Mouse (Mus musculus) frontal cortex, adult (tissue): ENCODE measurements around the gene Pmf1.

Experiments used
- ATAC-seq: cut with Nextera tagmentation; 2 replicates; pipeline ENCODE4 v1.9.2; 2017; ENCODE audit warnings: mild to moderate bottlenecking, moderate library complexity, mixed read lengths; ENCODE audit not compliant: low TSS enrichment

Gene Pmf1

DNA sequence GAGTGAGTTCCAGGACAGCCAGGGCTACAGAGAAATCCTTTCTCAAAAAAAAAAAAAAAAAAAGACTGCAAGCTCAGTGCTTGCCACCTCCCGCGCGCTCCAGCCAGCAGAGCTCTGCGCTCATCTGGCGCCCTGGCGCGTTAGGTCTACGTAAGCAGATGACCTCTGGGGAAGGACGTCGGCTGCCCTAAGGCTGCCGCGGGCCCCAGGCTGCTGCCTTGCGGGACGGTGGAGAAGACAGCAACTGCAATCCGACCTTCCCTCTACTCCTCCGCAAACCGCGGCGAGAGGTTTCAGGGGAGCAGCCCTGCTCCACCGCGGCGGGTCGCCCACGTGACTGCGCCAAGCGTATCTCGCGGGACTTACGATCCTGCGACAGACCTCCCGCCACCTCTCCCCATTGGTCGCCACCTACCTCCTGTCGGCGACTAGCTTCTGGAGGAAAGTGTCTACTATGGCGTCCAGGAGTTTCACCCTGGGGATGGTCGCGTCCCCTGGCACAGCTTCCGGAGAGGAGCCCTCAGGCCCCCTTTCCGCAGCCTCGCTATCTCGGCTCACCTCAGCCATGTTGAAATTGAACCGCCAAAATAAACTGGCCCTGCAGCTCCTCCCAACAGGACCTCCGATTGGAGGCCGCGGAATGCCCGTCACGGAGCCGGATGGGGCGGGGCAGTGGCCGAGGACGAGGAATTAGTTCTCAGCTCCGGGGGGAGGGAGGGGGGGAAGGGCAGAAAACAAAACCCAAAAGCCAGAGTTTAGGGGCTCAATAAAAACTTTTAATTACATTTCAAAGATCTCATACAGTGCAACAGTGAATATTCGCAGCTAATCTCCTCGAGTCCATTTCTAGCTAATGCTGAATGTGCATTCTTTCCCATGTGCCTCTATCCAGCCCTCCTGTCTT, at the start of gene Pmf1:
Gene Pmf1 (minus strand): TSS at position 591 of the 904 bp plus-strand sequence.
- ATAC-seq, result peak; percentile 81

DNA sequence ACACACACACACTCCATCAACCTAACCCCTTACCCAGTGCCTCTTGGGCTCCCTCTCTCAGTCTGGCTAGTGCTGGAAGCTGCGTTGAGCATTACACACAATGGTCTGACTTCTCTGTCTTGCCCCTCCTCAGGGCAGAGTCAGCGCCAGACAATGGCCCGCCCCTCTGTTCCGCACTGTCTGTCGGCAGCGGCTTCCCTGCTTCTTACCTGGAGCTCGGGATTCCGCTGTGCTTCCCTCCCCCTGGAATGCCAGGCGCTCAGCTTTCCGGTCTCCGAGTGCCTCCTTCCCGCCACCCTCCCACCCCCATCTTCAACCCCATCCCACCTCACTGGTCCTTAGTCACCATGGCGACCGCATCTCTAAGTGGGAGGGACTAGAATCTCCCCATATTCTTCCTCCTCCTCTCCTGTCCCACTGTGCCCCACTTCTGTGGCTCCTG, 48.7 kb upstream of the Pmf1 start:
- ATAC-seq, result peak; percentile 73

DNA sequence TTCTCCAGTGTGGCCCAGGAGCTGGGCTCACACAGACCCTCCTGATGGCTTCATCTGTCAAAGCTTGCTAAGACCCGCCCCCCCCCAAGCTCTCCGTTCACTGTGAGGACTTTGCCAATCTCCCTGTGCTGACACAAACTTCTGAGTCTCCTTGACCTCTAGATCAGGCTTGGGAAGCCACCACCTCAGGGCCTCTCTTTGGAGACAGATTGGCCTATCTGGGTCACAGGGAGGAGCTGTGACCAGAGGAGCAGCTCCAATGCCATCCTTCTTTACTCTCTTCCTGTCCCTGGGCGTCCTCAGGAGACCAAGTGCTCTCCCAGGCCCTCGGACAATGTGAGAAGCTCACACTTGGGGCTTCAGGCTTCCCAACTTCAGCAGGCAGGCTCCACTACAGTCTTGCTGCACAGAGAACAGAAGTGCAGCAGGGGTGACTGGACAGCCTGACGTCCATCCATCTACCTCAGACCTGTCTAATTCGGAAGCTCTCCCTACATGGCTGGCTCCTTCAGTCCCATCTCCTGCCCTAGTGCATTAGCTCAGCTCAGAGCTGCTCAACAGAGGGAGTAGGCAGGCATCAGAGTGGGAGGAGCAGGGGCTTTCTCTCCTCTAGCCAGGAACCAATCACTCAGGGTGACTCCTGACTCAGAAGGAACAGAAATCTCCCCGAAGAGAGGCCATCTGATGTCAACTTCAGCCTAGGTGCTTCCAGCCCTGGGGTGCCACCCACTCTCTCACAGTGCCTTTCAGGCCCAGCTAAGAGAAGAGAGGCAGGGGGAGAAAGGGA, 46.8 kb upstream of the Pmf1 start:
- ATAC-seq, result 0 out of 2 replicates have a peak, but pooled peaks have one; percentile 45

DNA sequence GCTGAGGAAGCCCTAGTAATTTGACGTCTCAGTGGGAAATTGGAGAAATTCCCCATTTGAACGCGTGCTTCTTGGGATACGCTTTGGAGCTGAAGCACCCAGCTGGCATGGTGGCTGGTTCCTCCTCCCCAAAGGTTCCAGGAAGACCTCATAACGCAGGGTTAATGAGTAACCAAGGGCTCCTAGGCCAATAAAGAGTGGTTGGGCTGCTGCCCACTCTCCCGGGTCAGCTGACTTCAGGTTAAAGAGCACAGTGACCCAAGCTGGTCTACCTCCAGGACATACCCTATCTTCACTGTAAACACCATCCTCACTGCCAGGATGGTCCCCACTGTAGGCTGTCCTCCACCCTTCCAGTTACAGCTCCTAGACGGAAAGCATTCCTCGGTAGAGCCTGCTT, 46.2 kb upstream of the Pmf1 start:
- no peak for ATAC-seq

DNA sequence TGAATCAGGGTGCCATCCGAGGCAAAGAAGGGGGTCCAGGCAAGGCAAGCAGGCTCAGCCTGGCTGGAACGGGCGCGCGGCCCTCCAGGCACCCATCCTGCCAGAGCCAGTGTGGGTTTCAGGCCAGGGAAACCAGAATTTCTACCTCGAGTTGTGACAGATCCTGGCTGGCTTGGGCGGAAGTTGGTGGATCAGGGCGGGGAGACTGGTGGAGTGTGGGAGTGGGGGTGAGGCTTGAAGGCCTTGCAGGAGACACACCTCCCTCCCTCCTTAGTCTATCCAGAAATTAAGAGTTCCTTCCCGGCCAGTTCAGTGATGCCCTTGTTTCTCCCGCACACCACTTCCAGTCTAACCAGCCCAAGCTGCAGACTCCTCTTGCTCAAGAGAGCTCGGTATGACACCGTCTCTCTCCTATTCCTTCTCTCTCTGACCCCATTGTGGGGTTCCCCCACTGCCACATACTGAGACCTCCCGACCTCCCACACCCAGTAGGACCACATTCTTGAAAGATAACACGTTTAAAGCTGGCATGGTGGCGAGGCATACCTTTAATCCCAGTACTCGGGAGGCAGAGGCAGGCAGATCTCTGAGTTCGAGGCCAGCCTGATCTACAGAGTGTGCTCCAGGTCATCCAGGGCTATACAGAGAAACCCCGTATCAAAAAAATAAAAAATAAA, 45.6 kb upstream of the Pmf1 start:
- ATAC-seq, result no peak

DNA sequence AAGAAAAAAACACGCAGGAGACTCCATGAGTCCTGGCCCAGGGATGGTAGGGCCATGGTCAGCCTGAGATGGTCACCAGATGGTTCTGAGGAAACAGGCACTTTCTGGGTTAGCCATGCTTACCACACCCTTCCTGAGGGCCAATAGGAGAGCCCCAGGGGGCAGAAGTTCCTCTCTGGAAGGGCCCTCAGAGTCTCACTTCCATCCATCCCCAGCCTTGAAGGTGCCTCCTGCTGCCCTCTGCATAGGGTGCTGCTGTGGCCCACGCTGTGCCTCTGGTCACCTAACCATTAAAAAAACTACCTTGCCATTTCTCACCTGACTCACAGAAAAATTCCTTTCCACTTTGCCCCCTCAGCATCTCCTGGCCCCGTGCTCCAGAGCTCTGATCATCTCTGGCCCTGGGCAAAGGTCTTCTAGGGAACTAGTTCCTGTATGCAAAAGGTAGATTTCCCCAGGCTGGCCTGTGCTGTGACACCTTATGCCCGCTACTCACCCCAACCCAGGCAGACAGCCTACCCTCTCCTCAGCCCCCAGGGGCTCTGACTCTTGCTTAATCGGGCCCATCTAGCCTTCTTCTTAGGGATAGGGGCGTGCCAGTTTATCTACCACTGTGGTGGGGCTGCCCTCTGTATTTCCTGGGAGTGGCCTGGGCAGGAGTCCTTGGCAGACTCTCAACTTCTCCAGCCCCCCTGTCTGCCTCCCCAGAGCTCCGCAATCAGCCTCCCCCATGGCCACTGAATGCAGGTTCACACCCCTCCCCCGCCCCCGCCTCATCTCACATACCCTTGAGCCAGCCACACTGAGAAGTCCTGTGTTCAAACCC, 44.8 kb upstream of the Pmf1 start:
- no peak for ATAC-seq

DNA sequence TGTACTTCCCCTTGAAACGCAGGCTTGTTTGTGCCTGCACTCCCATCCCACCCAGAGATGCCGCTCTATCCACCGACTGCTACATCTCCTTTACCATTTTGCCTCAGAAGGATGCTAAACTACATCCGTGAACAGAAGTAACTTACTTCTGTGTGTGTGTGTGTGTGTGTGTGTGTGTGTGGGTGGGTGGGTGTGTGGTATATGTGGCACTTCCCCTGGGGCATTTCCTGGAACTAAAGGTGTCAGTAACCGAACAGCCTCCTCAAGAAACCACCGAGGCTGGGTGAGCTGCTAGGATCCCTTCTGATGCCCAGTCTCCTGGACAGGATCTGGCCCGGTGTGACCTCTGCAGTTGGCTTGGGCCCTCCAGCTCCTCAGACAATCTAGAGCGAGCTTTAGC, 43.9 kb upstream of the Pmf1 start:
- no peak for ATAC-seq

DNA sequence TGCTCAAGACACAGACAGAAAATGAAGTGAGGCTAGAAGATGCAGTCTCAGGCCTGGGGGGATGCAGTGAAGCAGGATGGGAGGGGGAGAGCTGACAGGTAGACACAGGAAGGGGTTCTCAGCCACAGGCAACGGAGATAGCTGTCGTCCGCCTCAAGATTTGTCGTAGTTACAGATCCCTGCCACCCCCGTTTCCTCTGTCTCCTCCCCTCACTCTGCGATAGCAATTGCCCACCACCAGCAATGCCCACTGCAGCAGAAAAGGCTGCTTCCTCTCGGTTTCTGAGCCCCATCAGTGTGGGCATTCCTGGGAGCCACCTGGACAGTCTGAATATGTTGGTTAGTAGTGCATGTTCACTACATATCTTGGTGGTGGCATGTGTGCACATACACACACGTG, 43.2 kb upstream of the Pmf1 start:
- ATAC-seq, result no peak

DNA sequence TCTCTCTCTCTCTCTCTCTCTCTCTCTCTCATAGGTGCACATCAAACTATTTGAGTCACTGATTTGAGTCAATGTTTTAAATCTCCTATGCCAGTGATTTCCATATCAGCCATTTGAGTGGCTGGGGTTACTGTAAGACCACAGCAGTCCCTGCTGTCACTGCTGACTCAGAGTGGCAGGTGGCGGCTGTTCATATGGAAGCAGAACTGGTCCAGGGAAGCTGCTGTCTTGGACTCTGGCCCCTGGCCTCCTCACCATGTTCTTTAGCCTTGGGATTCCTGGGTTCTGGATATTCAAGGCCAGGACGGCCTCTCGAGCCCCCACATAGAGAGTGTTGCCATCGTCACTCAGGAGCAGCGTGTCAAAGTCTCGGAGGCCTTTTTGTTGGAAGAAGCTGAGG, 42.6 kb upstream of the Pmf1 start:
- no peak for ATAC-seq

DNA sequence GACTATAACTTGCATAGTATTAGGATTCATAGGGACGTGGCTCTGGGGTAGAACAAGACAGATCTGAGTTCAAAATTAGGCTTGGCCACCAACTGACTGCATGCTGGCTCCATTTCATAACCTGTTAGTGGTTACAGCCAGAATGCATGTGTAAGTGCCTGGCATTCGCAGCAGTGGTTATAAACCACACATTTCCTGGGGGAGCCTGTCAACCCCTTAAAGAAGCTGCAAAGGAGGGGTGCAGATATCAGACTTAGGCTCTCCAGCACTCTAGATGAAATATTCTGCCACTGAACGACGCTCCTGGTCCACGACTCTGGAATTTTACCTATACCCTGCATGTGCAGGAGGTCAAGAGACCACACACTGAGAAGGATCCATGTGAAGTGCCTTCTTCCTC, 42.1 kb upstream of the Pmf1 start:
- no peak for ATAC-seq

DNA sequence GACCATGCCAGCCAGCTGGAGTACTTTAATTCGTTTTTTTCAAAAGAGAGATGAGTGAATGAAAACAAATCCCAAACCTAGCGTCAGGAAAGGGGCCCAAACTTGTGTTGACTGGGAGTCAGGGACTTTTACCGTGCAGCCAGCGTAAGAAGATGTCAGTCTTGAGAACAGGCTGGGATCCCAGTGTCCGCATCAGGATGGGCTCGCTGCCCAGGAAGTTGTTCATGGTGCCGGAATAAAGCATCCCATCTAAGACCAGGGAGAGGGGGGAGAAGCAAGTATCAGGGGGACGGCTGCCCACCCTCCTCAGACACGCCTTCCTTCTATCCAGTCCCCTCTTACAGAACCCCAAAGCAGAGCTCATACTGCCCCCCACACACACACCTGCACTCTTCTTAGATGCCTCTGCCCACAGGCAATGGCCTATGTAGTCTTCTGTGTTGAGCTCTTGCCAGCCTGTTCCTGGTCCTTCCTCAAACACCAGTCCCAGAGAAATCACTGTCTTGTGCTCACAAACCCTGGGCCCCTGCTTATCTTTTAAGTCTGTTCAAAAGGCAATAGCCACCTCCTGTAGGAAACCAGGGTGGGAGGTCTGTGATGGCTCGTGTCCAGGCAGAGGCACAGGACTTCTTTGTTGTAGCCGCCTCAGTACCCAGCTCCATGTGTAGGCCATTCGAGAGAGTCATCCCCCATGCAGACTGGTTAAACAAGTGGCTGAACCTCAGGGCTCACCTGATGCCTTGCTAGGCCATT, 40.4 kb upstream of the Pmf1 start:
- no peak for ATAC-seq

DNA sequence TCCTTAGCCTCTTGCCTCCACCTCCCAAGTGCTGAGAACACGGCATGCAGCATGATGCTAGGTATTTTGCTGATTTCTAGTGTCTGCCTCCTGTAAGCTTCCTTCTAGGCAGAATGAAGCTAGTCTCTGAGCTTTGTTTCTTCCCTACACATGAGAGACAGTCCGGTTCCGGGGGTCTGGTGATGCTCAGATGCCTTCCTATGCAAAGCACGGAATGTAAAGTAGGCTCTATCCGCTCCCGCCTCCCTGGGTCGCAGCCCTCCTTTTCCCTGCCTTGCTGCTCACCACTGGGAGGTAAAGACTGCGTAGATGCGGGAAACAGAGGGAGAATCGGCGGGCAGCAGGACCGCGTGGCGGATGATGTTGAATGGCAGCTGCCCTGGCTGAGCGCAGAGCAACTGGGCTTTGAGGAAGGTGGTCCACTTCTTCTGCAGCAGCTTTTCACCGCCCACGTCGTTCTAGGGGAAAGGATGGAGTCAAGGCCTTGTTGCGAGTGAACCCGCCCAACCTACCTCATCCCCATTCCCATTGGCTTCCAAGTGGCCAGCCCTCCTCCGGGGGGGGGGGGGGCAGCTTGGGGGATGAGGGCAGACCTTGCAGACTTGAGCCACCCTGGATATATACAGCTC, 39.4 kb upstream of the Pmf1 start:
- no peak for ATAC-seq

DNA sequence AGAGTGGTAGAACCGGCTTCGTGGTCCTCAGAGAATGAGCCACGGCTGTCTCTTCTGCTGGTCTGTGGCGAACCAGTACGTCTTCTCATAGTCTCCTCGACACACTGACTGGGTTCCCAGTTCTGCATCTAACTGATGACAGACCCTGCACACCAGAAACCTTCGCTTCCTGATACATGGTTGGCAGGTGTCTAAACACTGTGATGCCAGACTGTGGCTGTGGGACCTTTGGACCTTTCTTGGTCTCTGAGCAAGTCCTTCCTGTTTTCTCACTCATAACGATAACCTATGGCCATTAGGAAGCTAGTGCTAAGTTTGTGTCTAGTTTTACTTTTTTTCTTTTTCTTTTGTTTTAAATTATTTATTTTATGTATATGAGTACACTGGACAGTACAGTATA, 38.3 kb upstream of the Pmf1 start:
- ATAC-seq, result no peak

DNA sequence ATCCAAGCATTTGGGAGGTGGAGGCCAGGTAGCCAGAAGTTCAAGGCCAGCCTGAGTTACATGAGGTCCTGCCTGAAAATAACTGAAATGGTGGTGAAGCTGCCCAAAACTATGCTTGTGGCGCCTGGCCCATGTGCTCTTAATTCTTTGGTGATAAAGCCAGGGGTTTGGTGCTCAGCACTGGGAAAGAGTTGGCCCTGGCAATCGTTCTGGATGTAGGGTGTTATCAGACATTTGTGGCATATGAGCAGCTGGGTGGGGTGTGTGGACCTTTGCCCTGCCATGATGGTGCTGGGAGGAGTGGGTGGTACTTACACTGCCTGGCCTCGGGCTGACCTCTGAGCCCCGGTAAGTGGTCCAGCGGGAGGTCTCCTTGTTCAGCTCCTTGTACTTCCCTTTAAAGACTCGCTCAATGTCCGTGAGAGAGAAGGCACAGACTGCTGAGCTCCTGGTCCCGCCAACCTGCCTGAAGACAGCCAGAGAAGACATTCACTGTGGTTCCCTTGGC, 37.6 kb upstream of the Pmf1 start:
- no peak for ATAC-seq

DNA sequence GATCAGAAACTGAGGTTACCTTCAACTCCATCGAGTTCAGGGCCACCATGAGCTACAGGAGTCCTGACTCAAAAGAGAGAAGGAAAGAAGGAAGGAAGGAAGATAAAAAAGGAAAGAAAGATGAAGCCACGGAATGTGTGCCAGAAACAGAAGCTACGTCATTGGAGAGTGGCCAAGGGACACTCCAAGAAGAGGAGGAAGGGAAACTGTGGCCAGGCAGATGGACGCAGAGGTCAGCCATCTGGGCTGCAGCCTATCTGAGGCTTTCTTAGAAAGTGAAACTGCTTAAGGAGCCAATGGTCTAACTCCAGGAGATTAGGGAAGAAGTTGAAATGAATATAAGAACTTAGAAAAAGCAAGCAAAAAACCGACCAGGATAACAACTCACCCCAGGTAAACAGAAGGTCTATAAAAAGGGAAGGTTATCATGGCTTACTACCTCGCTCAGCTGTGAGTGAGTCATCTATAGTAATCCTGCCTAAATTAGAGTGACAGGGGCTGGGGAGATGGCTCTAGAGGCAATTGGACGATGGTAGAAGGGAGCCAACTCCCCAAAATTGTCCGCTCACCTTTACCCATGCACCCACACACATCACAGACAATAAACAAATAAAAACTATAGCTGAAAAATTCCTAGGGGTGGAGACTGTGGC, 36.5 kb upstream of the Pmf1 start:
- no peak for ATAC-seq

DNA sequence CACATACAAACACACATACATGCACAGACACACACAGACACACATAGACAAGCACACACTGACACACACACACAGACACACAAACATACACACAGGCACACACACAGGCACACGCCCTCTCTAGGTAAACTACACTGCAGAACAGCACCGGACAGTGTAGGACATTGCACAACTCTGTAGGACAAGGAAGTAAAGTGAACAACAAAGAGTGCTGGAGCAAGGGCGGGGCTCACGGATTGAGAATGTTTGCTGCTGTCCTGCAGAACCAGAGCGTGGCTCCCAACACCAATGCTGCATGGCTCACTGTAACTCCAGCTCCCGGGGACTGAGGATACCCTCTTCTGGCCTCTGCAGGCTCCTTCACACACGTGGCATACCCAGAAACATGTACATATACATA, 32.8 kb upstream of the Pmf1 start:
- no peak for ATAC-seq

DNA sequence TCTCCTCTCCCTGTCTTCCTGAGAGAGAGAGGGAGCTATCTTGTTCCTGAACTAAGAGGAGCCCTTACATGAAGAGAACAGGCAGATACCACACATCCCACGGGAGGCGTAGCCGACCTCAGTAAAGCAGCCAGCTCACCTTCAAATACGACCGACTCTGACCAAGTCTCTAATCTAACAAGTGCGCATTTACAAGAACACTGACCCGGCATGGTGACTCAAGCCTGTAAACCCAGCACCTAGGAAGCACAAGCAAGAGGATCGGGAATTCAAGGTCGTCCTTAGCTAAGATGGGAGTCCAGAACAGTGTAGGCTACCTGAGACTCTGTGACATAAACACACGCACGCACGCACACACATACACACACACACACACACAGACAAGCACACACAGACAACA, 32.4 kb upstream of the Pmf1 start:
- ATAC-seq, result no peak

DNA sequence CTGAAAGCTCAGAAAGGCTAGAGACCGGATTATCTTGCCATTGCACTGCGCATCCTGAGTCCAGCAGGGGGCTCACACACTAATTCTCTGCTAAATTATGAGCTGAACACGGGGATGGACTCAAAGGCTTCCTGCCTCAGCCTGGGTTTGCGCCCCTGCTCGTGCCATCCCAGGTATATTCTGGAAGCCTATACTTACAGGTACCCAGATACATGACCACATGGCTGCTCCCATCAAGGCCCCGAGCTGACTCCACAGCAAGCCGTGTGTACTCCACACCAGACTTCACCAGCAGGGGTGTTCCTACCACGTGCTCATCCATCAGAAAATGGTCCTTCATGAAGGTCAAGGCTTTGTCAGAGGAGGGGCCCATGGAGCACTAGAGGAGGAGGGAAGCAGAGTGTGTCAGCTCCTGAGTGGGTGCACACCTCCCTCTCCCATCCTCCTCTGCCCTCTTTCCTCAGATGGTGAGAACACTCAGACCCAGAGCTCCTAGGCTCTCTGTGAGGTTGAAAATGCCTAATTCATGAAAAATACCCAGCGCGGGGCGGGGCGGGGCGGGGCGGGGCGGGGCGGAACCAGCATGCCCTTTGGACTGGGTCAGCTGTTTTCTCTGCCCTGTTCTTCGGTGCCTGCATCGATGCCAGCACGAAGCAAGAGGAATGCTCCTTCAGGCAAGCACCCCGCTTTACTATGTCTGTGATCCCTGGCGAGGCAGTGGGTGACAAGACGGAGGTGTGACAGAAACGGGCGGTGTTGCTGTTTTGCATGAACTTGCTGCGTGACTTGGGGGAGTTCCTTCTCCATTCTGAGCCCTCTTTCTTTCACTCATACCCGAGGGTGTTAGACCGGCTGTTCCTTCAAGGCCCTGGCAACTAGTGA, 30.6 kb upstream of the Pmf1 start:
- peak; percentile 50 for ATAC-seq

DNA sequence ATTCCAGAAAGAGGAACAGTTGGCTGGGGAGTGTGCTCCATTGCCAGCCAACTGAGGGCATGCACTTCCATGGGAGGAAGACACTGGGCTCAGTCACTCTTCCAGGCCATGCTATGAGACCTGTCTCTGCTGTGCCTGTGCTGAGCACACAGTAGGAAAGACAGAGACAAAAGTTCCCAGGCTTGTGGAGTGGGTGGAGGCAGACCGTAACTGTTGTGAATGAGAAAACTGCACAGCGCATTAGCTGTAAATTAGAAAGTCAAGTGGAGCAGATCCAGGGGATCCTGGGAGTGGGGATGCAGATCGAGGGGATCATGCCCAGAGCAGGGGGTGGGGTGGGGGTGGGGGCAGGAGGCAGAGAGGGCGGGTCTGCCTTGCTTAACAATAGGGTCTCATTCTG, 29.5 kb upstream of the Pmf1 start:
- no peak for ATAC-seq
